ENCODE assay signal across 25 mouse cellular contexts in genomic region chr11:30607587-30608518, GRCm38 (mm10).
"Had no signal": no experiment of that assay in that cellular context is flagged by ENCODE, and none has a peak within 500 bp of the region (broad histone marks: within the 10 kb centered on the region; RNA-seq: fewer than 3 reads in every experiment).

No protein-coding gene starts in this region.

- DNase-seq: forebrain, postnatal 0 days; gastrocnemius, postnatal 14 days; gastrocnemius, postnatal 36 days; heart, adult 11 months; heart, adult 2 months; heart, postnatal 14 days; heart, postnatal 36 days; kidney, adult 11 months; kidney, adult 2 months; kidney, adult 9 months; kidney, postnatal 14 days; kidney, postnatal 36 days; layer of hippocampus, adult 9-11 months; layer of hippocampus, postnatal 36 days; left cerebral cortex, postnatal 4 days had no signal

- H3K4me2 ChIP-seq: heart, embryonic 11.5 days; heart, embryonic 13.5 days; heart, embryonic 15.5 days; hindbrain, embryonic 13.5 days; hindbrain, embryonic 15.5 days; kidney, embryonic 15.5 days; limb, embryonic 13.5 days had no signal

- H3K9ac ChIP-seq: forebrain, postnatal 0 days; heart, embryonic 13.5 days; heart, embryonic 15.5 days; hindbrain, embryonic 13.5 days; hindbrain, embryonic 15.5 days; kidney, embryonic 15.5 days; limb, embryonic 13.5 days had no signal

- H3K4me3 ChIP-seq: heart, adult 2 months; heart, embryonic 13.5 days; heart, embryonic 15.5 days; hindbrain, embryonic 13.5 days; hindbrain, embryonic 15.5 days; kidney, embryonic 15.5 days; limb, embryonic 13.5 days had no signal

- H3K27ac ChIP-seq: heart, adult 2 months; heart, embryonic 13.5 days; heart, embryonic 15.5 days; hindbrain, embryonic 13.5 days; hindbrain, embryonic 15.5 days; hindbrain, postnatal 0 days; kidney, embryonic 15.5 days; kidney, postnatal 0 days; limb, embryonic 13.5 days had no signal

- H3K27me3 ChIP-seq: heart, embryonic 13.5 days; heart, embryonic 15.5 days; hindbrain, embryonic 13.5 days; hindbrain, embryonic 15.5 days; kidney, embryonic 15.5 days; limb, embryonic 13.5 days had no signal

- H3K9me3 ChIP-seq: heart, embryonic 13.5 days; heart, embryonic 15.5 days; hindbrain, embryonic 13.5 days; hindbrain, embryonic 15.5 days; kidney, embryonic 15.5 days; limb, embryonic 13.5 days had no signal

- H3K4me1 ChIP-seq: heart, embryonic 15.5 days; hindbrain, embryonic 13.5 days; hindbrain, embryonic 15.5 days; kidney, embryonic 15.5 days; limb, embryonic 13.5 days had no signal

- ATAC-seq: forebrain, postnatal 0 days; hindbrain, postnatal 0 days; intestine, embryonic 16.5 days had no signal

- H3K36me3 ChIP-seq: heart, embryonic 13.5 days; heart, embryonic 15.5 days; hindbrain, embryonic 13.5 days; hindbrain, embryonic 15.5 days; kidney, embryonic 15.5 days; limb, embryonic 13.5 days had no signal
